Mouse (Mus musculus): ENCODE results near the gene Tnxb. TPM values are rescaled to one million over a fixed set of nuclear protein-coding genes. Genes with fewer than 3 reads are reported as not detected.

Tnxb gene
- total RNA-seq, 2 experiments from 2014 or later, result 1.5 to 1.8 TPM

Other genes starting within 250 kb of the Tnxb start
- not detected for gene Btnl4, start 193.2 kb upstream of the Tnxb start, total RNA-seq (2021)
- not detected for gene Btnl6, start 153.2 kb upstream of the Tnxb start, total RNA-seq (2021)
- 10 to 100 TPM; 10.0 to 10.9 TPM for gene Notch4, start 106.3 kb upstream of the Tnxb start, total RNA-seq (2021)
- 1 to 10 TPM; 3.2 to 3.4 TPM for gene Gpsm3, start 80.7 kb upstream of the Tnxb start, total RNA-seq (2021)
- 10 to 100 TPM; 45.9 to 48.8 TPM for gene Pbx2, start 79.3 kb upstream of the Tnxb start, total RNA-seq (2021)
- gene Ager, start 72.7 kb upstream of the Tnxb start, total RNA-seq (2021), result 1 to 10 TPM in 1 of 2 experiments, under 1 TPM in 1; 0.87 to 1.2 TPM
- 10 to 100 TPM; 83.2 to 90.9 TPM for gene Rnf5, start 66.8 kb upstream of the Tnxb start, total RNA-seq (2021)
- gene Agpat1, start 66.3 kb upstream of the Tnxb start, total RNA-seq (2021), result 100 to 1,000 TPM; 175 to 180 TPM
- 1 to 10 TPM; 3.5 to 4.1 TPM for gene Egfl8, start 54.6 kb upstream of the Tnxb start, total RNA-seq (2021)
- 10 to 100 TPM; 39.3 to 45.7 TPM for gene Ppt2, start 42.0 kb upstream of the Tnxb start, total RNA-seq (2021)
- gene Prrt1, start 41.0 kb upstream of the Tnxb start, total RNA-seq (2021), result 100 to 1,000 TPM; 195 to 228 TPM
- 10 to 100 TPM; 16.1 to 16.7 TPM for gene Fkbpl, start 25.8 kb upstream of the Tnxb start, total RNA-seq (2021)
- 10 to 100 TPM; 76.4 to 80.3 TPM for gene Atf6b, start 23.4 kb upstream of the Tnxb start, total RNA-seq (2021)
- 1 to 10 TPM; 5.2 to 8.0 TPM for gene C4b, start 73.3 kb downstream of the Tnxb start, total RNA-seq (2021)
- gene Cyp21a1, start 134.0 kb downstream of the Tnxb start, total RNA-seq (2021), result not detected
- gene Stk19, start 166.4 kb downstream of the Tnxb start, total RNA-seq (2021), result 10 to 100 TPM; 58.2 to 59.3 TPM
- 10 to 100 TPM; 33.5 to 35.8 TPM for gene Dxo, start 166.5 kb downstream of the Tnxb start, total RNA-seq (2021)
- 10 to 100 TPM; 68.5 to 73.1 TPM for gene Skiv2l, start 179.7 kb downstream of the Tnxb start, total RNA-seq (2021)
- gene Nelfe, start 179.9 kb downstream of the Tnxb start, total RNA-seq (2021), result 10 to 100 TPM; 29.1 to 30.5 TPM
- gene Cfb, start 192.0 kb downstream of the Tnxb start, total RNA-seq (2021), result under 1 TPM in 1 of 2 experiments, not detected in 1; 0.20 TPM
- gene Zbtb12, start 208.9 kb downstream of the Tnxb start, total RNA-seq (2021), result 1 to 10 TPM; 5.0 to 5.1 TPM
- under 1 TPM in 1 of 2 experiments, not detected in 1; 0.26 TPM for gene Gm20547, start 211.5 kb downstream of the Tnxb start, total RNA-seq (2021)
- gene C2, start 227.7 kb downstream of the Tnxb start, total RNA-seq (2021), result 1 to 10 TPM; 2.5 to 2.9 TPM
- gene Ehmt2, start 227.9 kb downstream of the Tnxb start, total RNA-seq (2021), result 100 to 1,000 TPM; 166 to 171 TPM
- under 1 TPM; 0.38 to 0.40 TPM for gene Slc44a4, start 243.9 kb downstream of the Tnxb start, total RNA-seq (2021)

Measured in left cerebral cortex, postnatal 14 days (tissue).